10 mouse cellular contexts compared by ENCODE assay signal in genomic region chr6:144596536-144597210, GRCm38 (mm10).
DNase-seq lines count a peak whose midpoint lies in the region; ATAC-seq lines count a peak whose summit lies in the region.
"Had no signal": no experiment of that assay in that cellular context is flagged by ENCODE, and none has a peak within 500 bp of the region (broad histone marks: within the 10 kb centered on the region; RNA-seq: fewer than 3 reads in every experiment).

No protein-coding gene starts in this region.

- no peaks in the 10 kb centered on the region for H3K9me3 ChIP-seq in kidney, embryonic 15.5 days (replicated peaks)
- H3K9me3 ChIP-seq: limb, embryonic 15.5 days had no signal

- H3K36me3 ChIP-seq in kidney, embryonic 15.5 days = no peaks in the 10 kb centered on the region
- H3K36me3 ChIP-seq: limb, embryonic 15.5 days had no signal

- no peak overlapping the region for H3K4me3 ChIP-seq in kidney, embryonic 15.5 days (replicated peaks)
- H3K4me3 ChIP-seq: limb, embryonic 15.5 days had no signal

- no peaks in the 10 kb centered on the region for H3K27me3 ChIP-seq in kidney, embryonic 15.5 days
- H3K27me3 ChIP-seq: limb, embryonic 15.5 days had no signal

- H3K27ac ChIP-seq in kidney, embryonic 15.5 days = 0 out of 2 replicates have a peak overlapping the region, but pooled peaks have one; percentile 18
- H3K27ac ChIP-seq: limb, embryonic 15.5 days had no signal

- peaks cover 17% of the 10 kb centered on the region for H3K4me1 ChIP-seq in kidney, embryonic 15.5 days

- 34% methylated on average over 8 of the region's 8 CpGs for WGBS in kidney, embryonic 15.5 days

- H3K9ac ChIP-seq in kidney, embryonic 15.5 days = no peak overlapping the region
- H3K9ac ChIP-seq: limb, embryonic 15.5 days had no signal

- peak; percentile 82 for ATAC-seq in kidney, embryonic 15.5 days (replicated peaks; ENCODE audit: low FRiP score)

- no peak for DNase-seq in kidney, adult 18-20 months
- DNase-seq in right cerebral cortex, adult 2 months (ENCODE audit: low spot score in 2 of 2) = peak; percentile 38 to 39
- no peak for DNase-seq in right cerebral cortex, postnatal 14 days
- DNase-seq in kidney, postnatal 4 days = peak; percentile 49 to 61
- peak; percentile 83 for DNase-seq in telencephalon, adult 2 months (ENCODE audit: low read depth, low spot score)
- no peak for DNase-seq in spleen, postnatal 14 days (ENCODE audit: low spot score in 2 of 2)
- DNase-seq in c-Kit-positive CD71-positive TER-119-positive erythroid progenitor cells, embryonic 14.5 days (ENCODE audit: low spot score) = no peak
- DNase-seq: cerebellum, postnatal 10 days had no signal

- no peak overlapping the region for H3K4me2 ChIP-seq in kidney, embryonic 15.5 days
- H3K4me2 ChIP-seq: limb, embryonic 15.5 days had no signal

Comparison
In these comparisons a context has a peak if more than half of its experiments do, and no peak if none do; other contexts are left out.
1. DNase-seq: peak in right cerebral cortex, adult 2 months (2 of 2), kidney, postnatal 4 days (2 of 2) and telencephalon, adult 2 months (single experiment); none in kidney, adult 18-20 months (single experiment), right cerebral cortex, postnatal 14 days (single experiment), spleen, postnatal 14 days (0 of 2) and c-Kit-positive CD71-positive TER-119-positive erythroid progenitor cells, embryonic 14.5 days (single experiment).